Mouse (Mus musculus): ENCODE data around the gene Fbxw11.

- no peak for TF ChIP-seq POLR2A (IDR thresholded peaks at IDR 0.05; ENCODE audit: borderline replicate concordance, insufficient read depth, low read length)
- TF ChIP-seq CTCF (IDR thresholded peaks at IDR 0.05; ENCODE audit: borderline replicate concordance, insufficient read depth, low read depth, low read length): no peak
These were observed 64.0 kb downstream of the Fbxw11 start for GRCm38 (mm10) chr11:32706406-32706993.

Data from cerebellum, adult 2 months (tissue).